ENCODE assay signal across 19 mouse cellular contexts in genomic region chr8:81880071-81880470, GRCm38 (mm10).
"Had no signal": no experiment of that assay in that cellular context is flagged by ENCODE, and none has a peak within 500 bp of the region (broad histone marks: within the 10 kb centered on the region; RNA-seq: fewer than 3 reads in every experiment).

No protein-coding gene starts in this region.

- H3K4me1 ChIP-seq: intestine, embryonic 15.5 days; kidney, embryonic 15.5 days; limb, embryonic 12.5 days; limb, embryonic 15.5 days had no signal

- H3K9ac ChIP-seq: intestine, embryonic 15.5 days; kidney, embryonic 15.5 days; limb, embryonic 12.5 days; limb, embryonic 15.5 days; liver, embryonic 14.5 days; liver, postnatal 0 days; lung, embryonic 14.5 days had no signal

- ATAC-seq: intestine, embryonic 15.5 days; liver, postnatal 0 days; lung, postnatal 0 days had no signal

- H3K27ac ChIP-seq: intestine, embryonic 15.5 days; kidney, embryonic 15.5 days; limb, embryonic 12.5 days; limb, embryonic 15.5 days; liver, embryonic 14.5 days; macrophage; stomach, postnatal 0 days had no signal

- H3K36me3 ChIP-seq: intestine, embryonic 15.5 days; kidney, embryonic 15.5 days; limb, embryonic 12.5 days; limb, embryonic 15.5 days had no signal

- H3K4me2 ChIP-seq: intestine, embryonic 15.5 days; kidney, embryonic 15.5 days; limb, embryonic 12.5 days; limb, embryonic 15.5 days; liver, embryonic 11.5 days; lung, embryonic 14.5 days had no signal

- H3K27me3 ChIP-seq: intestine, embryonic 15.5 days; kidney, embryonic 15.5 days; limb, embryonic 12.5 days; limb, embryonic 15.5 days had no signal

- H3K9me3 ChIP-seq: intestine, embryonic 15.5 days; kidney, embryonic 15.5 days; limb, embryonic 12.5 days; limb, embryonic 15.5 days had no signal

- H3K4me3 ChIP-seq: intestine, embryonic 15.5 days; kidney, embryonic 15.5 days; limb, embryonic 12.5 days; limb, embryonic 15.5 days had no signal

- DNase-seq: kidney, adult 11 months; kidney, adult 8-10 months; kidney, postnatal 10 days; kidney, postnatal 36 days; left cerebral cortex, postnatal 4 days; liver, postnatal 0 days; lung, embryonic 14.5 days; thymus, adult 2 months; thymus, postnatal 14 days; thymus, postnatal 4 days had no signal
